Mouse (Mus musculus): ENCODE results near the gene A630095N17Rik.

DNA sequence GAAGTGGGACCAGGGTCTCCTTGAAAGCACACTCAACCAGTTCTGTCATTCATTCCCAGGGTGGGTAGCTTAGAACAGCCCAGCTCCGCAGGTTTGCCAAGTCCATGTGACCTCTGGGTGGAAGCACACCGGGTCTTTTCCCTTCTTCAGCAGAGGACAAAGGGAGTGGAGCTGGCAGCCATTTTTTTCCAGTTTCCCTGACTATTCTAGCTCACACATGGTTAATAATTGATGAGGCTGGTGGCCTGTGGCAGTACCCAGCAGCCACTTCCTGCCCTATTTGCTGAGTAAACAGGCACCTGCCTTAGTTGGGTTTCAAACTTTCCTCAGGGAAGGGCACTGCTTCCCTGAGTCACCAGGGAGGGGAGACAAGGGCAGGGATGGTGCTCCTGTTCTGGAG is 17.5 kb downstream of the A630095N17Rik start:
- TF ChIP-seq CTCF (conservative IDR thresholded peaks at IDR 0.05; ENCODE audit: low read length) (no peak), NANOG (IDR thresholded peaks at IDR 0.05; ENCODE audit: borderline replicate concordance, low read length) (no peak), POU5F1 (IDR thresholded peaks at IDR 0.05; ENCODE audit: borderline replicate concordance, low read length) (no peak)
